Mouse (Mus musculus) layer of hippocampus, adult 9-11 months (tissue): ENCODE results near the gene Tmeff1.

Source experiments
- DNase-seq: peaks from one replicate; pipeline ENCODE4 v3.0.0; 2022

The Tmeff1 gene

DNA sequence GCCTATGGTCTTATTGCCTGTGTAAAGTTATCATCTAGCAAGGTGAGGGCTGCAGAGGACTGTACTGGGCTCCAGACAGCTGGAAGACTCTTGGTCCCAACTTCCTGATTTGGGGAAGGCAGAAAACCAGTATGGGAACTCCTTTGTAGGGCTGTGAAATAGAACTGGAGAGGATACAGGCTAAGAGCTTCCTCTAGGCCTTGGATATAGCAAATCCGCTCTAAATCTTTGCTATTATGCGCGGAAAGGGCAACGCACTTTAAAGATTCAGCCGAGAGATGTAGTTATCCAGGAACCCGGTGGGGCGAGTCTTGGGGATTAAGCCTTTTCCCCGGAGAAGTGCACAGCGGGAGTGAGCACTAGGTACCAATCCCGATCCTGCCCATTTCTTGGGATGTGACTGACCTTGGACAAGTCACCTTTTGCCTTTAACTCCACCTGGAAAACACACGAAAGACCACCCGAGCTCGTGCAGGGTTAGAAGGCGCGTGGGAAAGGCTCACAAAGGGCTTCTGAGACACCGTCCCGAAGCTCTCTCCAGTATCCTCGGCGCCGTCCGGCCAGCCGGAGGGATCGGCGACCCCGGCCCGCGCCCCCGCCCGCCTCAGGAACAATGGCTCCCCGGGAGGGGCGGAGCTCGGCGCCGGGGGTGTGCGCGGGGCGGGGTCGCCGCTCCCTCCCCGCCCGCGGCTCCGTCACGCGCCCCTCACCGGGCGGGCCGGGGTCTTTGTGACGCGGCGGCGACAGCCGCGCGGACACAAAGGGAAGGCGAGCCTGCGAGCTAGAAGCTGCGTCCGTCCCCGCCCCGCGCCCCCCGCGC, at the start of gene Tmeff1:
Gene Tmeff1 (plus strand): TSS at position 754 of the 820 bp plus-strand sequence.
- DNase-seq = peak; percentile 34

DNA sequence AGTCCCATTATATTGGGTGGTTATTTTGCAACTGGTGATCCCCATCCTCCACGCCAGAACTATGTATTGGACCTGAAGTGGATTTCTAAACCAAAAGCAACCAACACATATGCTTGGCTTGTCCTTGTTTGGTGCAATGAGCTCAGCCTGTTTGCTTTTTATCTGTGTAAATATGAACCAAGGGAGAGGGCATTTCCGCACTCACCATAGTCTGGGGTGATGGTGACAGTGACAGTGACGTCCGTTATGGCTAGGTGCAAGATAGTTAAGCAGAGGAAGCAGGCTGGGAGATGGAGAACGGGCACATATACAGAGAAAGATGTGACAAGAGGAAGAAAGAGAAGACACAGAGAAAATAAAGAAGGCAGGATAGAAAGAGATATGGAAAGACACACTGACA, 48.7 kb upstream of the Tmeff1 start:
- DNase-seq = no peak

DNA sequence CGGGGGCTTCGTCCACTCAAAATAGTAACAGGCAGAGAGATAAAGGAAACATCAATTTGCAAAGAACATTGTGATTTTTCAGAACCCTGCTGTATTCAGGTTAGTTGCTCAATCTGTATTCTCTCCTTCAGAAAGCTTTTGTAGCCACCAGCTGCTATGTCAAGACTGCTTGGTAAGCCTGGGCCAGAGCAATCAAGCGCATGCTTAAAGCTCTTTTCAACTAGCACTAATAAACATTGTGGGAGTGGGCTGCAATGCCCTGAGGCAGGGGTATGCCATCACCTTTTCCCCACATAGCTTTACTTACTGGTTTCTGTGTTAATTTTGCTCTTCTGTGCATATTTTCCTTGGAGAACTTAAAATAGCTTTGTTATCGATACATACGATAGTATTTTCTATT, 48.0 kb upstream of the Tmeff1 start:
- DNase-seq = no peak

GRCm38 (mm10) chr4:48538581-48538980, 46.4 kb upstream of the Tmeff1 start:
- no peak for DNase-seq

DNA sequence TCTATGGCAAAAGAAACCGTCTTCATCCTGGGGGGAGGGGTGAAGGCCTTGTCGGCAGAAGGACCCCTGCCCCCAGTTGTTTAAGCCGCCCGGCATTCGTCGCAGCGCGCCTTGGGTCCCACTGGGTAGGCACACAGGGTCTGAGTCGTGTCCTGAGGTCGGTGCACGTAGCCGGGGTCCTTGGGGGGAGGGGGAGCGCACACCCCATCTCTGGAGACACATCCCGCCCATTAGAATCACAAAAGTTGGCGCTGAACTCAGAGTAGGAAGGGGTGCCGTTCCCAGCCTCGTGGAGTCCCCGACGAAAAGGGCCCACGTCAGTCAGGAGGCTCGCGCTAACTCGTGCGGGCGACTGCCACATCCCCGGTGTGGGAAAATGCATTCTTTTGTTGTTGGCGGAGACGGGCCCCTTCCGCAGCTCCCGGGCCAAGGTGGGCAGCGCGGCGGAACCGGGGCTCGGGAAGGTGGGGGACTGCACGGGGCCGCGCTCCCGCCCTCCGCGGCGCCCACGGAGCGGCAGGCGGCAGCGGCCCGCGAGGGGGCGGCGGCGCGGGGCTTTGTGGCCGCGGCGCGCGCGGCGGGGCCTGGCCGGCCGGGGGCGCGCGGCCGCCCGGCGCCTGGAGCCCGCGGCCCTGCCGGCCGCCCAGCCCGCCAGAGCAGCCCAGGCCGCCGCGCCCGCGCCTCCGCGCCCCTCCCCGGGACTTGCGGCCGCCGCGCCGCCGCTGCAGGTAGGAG, 45.0 kb upstream of the Tmeff1 start, which contains the start of gene Msantd3:
Gene Msantd3 (plus strand): TSS at position 95 of the 735 bp plus-strand sequence.
- peak; percentile 47 for DNase-seq

DNA sequence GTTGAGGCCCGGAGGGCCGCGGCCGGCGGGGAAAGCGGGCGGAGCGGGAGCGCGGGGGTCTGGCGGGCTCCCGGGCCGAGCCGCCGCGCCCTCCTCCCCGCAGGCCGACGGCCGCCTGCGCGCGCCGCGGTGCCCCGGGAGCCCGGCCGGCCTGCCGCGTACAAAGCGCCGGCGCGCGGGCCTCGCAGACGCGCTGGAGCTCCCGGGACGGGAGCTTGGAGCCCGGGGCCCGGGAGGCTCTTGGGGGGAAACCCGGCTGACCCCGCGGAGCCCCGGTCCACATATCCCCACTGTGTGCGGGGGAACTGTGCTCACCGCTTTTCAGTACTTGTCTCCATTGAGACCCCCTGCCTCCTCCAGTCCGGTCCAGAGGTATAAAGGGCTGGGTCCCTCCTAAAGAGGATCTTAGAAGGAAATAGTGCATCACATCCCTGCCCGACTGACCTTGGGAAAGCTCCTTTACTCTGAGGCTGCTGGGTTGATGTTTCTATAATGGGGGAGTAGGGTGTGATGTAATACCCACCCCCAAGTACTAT, 44.3 kb upstream of the Tmeff1 start:
- no peak for DNase-seq

DNA sequence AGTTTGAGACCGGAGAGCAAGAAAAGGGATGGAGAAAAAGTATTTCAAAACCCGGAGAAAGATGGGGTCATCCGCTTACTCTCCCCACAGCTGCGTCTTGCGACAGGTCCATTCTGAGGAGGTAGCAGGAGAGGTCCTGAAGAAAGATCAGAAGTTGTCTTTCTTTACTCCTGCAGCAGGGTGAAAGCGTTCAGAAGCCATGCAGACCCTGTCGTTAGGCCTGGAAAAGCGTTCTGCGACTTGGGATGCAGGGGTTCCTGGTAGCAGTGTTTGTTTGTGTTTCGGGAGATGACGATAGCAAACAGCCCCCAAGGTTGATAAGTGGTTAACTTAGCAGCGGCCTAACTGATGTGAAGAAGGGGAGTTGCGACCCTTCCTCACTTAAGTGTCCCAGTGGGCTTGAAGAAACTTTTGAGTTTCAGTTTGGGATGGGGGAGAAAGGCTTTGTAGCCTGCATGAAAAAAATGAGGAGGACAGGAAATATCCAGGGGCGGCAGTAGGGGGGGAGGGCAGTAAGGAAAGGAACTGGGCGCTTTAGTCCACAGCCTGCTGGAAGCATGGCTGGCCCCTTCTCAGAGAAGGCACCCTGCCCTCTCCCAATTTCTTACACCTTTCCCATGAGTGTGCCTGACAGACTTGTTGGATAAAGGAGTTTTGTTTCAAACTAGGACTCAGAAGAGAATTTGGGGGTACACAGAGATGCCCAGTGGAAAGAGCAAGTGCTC, 43.3 kb upstream of the Tmeff1 start:
- no peak for DNase-seq

- no peak for DNase-seq
Observed at GRCm38 (mm10) chr4:48542351-48542750, 42.6 kb upstream of the Tmeff1 start.

DNA sequence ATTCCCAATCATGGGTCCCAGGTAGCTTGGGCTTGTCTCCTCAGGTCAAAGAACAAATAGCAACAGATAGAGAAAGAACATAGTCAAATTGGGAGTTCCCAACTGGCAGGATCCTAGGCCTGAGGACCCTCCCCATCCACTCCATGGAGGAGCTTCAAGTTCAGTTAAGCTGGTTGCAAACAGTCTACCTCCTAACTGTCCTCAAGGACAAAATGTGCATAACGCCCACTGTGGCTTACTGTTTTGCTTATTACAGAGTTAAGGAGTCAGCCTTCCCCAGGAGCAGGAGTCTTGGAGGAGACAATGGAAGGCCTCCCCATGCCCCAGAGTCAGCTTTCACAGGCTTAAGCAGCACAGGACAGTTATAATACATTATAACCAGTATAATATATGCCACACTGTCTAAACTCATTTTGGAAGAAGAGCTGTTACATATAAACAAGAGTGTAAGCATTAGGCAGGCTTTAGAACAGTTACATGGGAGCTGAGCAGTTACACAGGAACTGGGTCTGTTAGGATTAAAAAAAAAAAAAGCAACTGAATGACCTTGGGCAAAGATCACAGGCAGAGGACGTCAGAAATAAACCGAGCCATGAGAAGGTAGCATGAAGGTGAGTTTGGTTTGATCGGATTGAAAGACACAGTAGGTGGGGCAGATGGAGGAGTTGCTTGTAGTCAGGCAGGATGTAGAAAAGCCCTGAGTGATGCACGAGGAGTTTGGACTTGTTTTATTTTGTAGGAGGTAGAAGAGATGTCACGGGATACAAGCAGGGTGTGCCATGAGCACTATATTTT, 41.7 kb upstream of the Tmeff1 start:
- DNase-seq = no peak

DNA sequence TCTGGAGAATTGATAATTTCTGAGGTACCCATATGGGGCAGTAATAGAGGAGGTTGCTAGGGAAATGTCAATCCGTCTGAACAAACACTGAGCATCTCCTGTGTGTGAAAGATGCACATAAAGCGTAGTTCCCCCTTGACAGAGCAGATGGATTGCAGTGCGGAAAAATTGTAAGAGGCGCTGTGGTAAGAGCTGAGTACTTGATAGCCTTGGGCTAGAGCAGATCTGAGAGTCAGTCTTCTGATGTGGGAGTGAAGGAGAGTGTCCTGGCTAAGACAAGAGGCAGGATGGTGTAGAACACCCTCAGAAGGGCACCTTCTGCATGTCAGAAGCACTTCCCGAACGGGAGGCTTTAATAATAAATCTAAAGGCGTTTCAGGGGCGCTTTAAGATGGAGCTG, 40.8 kb upstream of the Tmeff1 start:
- no peak for DNase-seq

DNA sequence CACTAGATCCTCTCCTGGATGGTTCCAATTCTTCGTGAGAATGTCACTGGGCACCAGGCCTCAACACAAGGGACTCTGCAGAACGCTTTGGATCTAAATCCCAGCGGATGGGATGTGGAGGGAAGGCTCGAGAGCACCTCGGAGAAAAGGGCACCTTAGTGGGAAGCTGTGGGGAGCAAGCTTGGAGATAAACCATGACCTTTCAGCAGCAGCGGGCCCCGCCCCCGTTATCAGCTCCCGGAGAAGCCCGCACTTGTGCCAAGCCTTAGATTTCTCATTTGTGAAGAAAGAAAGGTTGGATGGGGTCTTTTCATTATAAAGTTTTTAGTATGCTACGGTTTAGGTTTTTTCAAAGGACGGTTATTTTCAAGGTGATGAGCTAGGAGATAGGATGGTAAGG, 39.0 kb upstream of the Tmeff1 start:
- no peak for DNase-seq

DNA sequence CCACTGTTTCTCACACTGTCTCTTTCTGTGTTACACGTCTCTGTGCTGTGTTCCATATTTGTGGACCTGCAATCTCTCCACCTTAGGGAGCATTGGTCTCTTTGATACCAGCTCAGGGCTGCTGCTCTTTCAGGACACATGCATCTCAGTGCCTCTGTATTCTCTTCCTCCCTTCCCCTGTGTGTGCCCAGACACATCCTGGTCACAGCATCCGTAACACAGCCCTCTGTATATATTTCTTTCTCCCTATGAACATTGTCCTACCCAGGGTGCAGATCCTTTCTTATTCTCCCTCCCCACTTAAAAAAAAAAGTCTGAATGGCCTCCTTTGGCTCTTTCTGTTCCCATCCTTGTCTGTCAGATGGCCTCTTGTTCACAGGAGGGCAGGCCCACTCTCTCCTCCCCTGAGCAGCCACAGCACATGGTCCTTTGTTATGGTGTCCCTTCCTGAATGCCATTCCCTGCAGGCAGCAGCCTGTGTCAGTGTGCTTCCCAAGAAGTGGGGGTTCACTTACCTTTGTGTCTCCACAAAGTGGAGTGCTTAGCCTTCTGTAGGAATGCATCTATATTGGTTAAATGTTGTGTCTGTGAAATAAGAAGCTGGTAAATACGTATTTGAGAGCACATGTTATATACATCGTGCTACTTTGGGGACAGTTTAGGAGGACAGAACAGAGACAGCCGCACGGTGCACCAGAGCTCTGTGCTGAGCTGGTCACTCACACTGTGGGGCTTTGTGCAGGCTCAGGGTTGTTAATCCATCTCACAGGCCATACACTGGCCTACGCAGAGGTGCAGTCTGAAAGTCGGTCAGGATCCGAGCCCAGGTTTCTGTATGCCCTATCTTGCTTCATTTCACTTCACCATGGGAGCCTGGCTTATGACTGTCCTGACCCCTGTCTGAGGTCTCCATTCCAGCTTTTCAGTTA, 38.1 kb upstream of the Tmeff1 start:
- no peak for DNase-seq

- DNase-seq = no peak
Observed at GRCm38 (mm10) chr4:48548393-48549045, 36.5 kb upstream of the Tmeff1 start.

DNA sequence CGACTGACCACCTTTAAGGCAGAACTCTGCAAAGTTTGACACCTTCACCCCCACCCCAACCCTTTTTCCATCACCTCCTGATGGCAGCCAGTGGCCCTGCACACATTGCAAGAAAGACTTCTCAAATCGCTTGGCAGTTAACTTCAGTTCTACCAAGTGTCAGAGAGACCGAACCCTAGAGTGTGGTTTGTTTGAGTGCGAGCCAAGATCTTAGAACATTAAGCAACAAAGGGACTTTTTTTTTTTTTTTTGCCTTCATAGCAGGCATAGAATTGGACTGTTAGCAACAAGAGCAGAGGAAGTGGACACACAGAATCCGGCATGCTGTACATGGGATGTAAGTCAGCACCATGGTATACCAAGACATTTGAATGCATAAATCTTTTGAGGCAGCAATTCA, 35.3 kb upstream of the Tmeff1 start:
- DNase-seq = no peak

- peak; percentile 34 for DNase-seq
Observed at GRCm38 (mm10) chr4:48552486-48553064, 32.4 kb upstream of the Tmeff1 start.

DNA sequence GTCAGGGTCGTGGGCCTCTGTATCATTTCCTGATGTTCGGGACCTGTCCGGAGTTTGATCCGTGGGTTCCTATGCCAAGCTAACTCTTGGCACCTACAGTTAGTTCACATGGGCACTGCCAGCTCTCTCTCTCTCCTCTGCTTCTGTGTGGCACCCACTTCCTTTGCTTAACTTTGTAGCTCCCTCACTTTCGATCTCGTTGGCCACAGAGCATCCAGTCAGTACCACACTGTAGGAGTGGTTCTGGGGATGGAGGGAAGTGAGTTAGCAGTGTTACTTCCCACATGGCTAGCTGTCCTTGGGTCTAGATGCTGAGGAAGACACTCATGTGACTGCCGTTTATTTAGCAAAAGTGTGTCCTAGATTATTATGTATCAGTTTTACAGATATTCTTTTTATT, 30.8 kb upstream of the Tmeff1 start:
- no peak for DNase-seq

DNA sequence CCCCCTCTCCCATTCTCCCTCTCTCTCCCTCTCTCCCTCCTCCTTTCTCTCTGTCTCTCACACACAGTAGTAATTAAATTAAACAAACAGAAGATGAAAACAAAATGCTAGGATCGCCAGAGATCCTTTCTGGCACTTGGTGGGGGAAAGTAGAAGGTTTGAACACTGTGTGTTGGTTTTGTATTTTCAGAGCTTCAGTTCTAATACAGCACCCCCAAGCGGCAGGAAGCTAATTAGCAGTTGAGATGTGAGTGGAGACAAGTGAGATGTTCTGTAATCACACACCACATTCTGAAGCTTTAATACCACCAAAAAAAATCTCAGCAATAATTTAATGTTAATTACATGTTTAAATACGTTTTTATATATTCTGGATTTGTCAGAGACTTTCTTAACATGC, 29.2 kb upstream of the Tmeff1 start:
- peak; percentile 46 for DNase-seq

- DNase-seq = no peak
Observed at GRCm38 (mm10) chr4:48559652-48560051, 25.3 kb upstream of the Tmeff1 start.

DNA sequence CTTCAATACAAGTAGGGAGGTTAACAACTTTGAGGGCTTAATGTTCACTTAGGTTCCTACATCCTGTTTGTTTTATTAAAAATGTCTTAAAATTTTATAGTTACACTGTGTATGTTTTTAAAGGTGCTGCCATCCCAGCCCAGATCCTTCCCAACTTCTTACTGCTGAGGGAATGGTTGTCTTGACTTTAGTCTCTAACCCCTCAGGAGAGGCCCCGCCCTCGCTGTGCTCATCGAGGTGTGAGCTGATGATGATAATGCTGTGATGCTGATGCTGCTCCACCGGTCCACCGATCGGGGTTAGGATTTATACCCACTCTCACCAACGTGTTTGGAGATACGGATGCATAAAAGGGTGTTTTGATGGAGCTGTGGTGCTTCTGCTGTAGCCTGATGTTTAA, 23.1 kb upstream of the Tmeff1 start:
- no peak for DNase-seq

DNA sequence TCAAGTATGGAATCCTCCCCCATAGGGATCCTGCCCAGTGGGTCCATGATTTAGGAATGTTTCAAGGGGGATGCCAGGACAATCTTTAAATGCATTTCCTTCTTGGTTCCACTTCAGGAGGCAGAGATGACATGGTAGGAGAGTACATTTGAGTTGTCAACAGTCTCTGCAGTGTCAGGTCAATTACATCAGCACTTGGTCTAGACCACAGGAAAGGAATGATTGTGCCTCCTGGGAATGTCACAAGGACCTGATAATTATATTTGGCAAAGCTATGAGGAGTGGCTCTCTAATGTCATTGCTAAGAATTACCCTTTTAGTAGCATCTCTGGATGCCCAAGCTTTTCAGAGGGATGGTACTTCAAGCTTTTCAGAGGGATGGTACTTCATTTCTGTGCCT, 20.0 kb upstream of the Tmeff1 start:
- DNase-seq = no peak
